Mouse (Mus musculus) spleen, postnatal 10 days (tissue): Measurements from ENCODE around the gene Tph2.
"Not testable (repeated sequence)": the region's sequence is repeated elsewhere in the genome, so short reads cannot be mapped to it uniquely, and the experiment has no call there.

Experiments
- DNase-seq, 2 experiments: peaks; one replicate each; pipeline ENCODE4 v3.0.0; 2021 to 2022; ENCODE audit warnings: low spot score in 2 of 2

Gene Tph2

GRCm38 (mm10) chr10:115184697-115185096 lies at the start of gene Tph2:
Gene Tph2 (minus strand): TSS chr10:115185022.
- DNase-seq, result peak; percentile 26 to 81

- DNase-seq, result no peak
Measured at GRCm38 (mm10) chr10:115233798-115234197, 49.0 kb upstream of the Tph2 start.

GRCm38 (mm10) chr10:115232513-115232912 lies 47.7 kb upstream of the Tph2 start:
- DNase-seq, result no peak

GRCm38 (mm10) chr10:115229023-115229422 lies 44.2 kb upstream of the Tph2 start:
- no peak for DNase-seq

- no peak for DNase-seq
Measured at GRCm38 (mm10) chr10:115226586-115226985, 41.8 kb upstream of the Tph2 start.

- no peak for DNase-seq
Measured at GRCm38 (mm10) chr10:115223845-115224244, 39.0 kb upstream of the Tph2 start.

GRCm38 (mm10) chr10:115212916-115213580 lies 28.2 kb upstream of the Tph2 start:
- DNase-seq, result no peak

- DNase-seq, result no peak
Measured at GRCm38 (mm10) chr10:115205825-115206224, 21.0 kb upstream of the Tph2 start.

- no peak for DNase-seq
Measured at GRCm38 (mm10) chr10:115205284-115205683, 20.5 kb upstream of the Tph2 start.

- DNase-seq, result no peak
Measured at GRCm38 (mm10) chr10:115191214-115191613, 6.4 kb upstream of the Tph2 start.

GRCm38 (mm10) chr10:115187390-115187789 lies 2.6 kb upstream of the Tph2 start:
- no peak for DNase-seq

- no peak for DNase-seq
Measured at GRCm38 (mm10) chr10:115181034-115181433, 3.8 kb downstream of the Tph2 start.

- DNase-seq, result not testable (repeated sequence)
Measured at GRCm38 (mm10) chr10:115178019-115178418, 6.8 kb downstream of the Tph2 start.

- DNase-seq, result no peak
Measured at GRCm38 (mm10) chr10:115175591-115175991, 9.2 kb downstream of the Tph2 start.

- DNase-seq, result no peak
Measured at GRCm38 (mm10) chr10:115173336-115173735, 11.5 kb downstream of the Tph2 start.

- DNase-seq, result peak in 1 of 2 experiments; percentile 20
Measured at GRCm38 (mm10) chr10:115171351-115171818, 13.4 kb downstream of the Tph2 start.

- DNase-seq, result no peak
Measured at GRCm38 (mm10) chr10:115170496-115171350, 14.1 kb downstream of the Tph2 start.

- no peak for DNase-seq
Measured at GRCm38 (mm10) chr10:115169410-115169809, 15.4 kb downstream of the Tph2 start.

GRCm38 (mm10) chr10:115160289-115160688 lies 24.5 kb downstream of the Tph2 start:
- DNase-seq, result no peak

GRCm38 (mm10) chr10:115147308-115147707 lies 37.5 kb downstream of the Tph2 start:
- no peak for DNase-seq

GRCm38 (mm10) chr10:115146257-115146898 lies 38.4 kb downstream of the Tph2 start:
- no peak for DNase-seq

- DNase-seq, result no peak
Measured at GRCm38 (mm10) chr10:115144542-115144941, 40.3 kb downstream of the Tph2 start.
